Mouse (Mus musculus) gastrocnemius, postnatal 36 days (tissue): Measurements from ENCODE around the gene Aldh16a1. TPM values are rescaled to one million over a fixed set of nuclear protein-coding genes. Genes with fewer than 3 reads are reported as not detected.
"Not testable (repeated sequence)": the region's sequence is repeated elsewhere in the genome, so short reads cannot be mapped to it uniquely, and the experiment has no call there.

Experiments
- DNase-seq, 2 experiments: peaks; one replicate each; pipeline ENCODE4 v3.0.0; 2022
- intact Hi-C: fragments of 180-260 bp; cut with DNase I; formaldehyde crosslinking; loops from one replicate; pipeline ENCODE4 v1.15.1; 2025
- total RNA-seq, 2 experiments: library from RNA; stranded (reverse); gene quantifications; 2 replicates each; pipeline ENCODE4 v1.2.3; 2021

Gene Aldh16a1
- total RNA-seq, 2 experiments from 2014 or later: 10.6 to 14.3 TPM

DNA sequence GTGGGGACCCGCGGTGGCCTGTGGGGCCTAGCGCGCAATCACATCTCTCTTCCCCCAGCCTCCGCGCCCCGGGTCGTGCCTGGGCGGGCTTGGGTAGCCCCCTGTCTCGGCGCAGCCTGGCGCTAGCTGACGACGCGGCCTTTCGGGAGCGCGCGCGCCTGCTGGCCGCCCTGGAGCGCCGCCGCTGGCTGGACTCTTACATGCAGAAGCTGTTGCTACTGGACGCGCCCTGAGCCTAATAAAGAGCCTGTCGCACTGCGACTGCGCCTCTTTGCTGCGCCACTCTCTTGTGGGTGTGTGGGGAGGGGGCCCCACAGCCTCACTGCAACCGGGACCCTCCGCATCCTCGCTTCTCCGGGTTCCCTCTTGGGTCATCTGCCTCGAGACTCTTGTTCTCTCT, 27.2 kb upstream of the Aldh16a1 start:
- no peak for DNase-seq
- intact Hi-C loops: no loop called here

DNA sequence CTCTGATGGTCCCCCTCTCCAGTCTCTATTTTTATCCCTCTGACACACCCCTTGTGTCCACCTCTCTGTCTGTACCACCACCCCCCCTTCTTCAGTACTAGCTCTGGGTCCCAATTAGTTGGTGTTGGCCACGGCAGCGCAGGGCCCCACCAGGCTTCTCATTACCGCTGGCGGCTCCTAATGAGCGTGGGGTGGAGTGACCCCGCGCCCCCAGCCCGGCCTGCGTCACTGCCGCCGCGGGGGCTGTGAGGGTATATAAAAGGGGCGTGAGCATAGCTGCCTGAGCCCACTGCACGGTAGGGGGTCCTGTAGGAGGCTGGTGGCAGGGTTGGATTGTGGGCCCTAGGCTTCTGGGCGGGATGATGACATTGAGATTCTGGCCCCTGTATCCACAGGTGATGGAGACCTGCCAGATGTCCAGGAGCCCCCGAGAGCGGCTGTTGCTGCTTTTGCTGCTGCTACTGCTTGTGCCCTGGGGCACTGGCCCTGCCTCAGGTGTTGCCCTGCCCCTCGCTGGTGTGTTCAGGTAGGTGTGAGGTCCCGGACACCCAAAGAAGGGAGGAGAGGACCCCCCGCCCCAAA, 26.6 kb upstream of the Aldh16a1 start, which contains the start of gene Pth2:
TSS of gene Pth2 (plus strand) at position 100 of the 582 bp plus-strand sequence.
- DNase-seq: no peak
- intact Hi-C loops: no loop called here

DNA sequence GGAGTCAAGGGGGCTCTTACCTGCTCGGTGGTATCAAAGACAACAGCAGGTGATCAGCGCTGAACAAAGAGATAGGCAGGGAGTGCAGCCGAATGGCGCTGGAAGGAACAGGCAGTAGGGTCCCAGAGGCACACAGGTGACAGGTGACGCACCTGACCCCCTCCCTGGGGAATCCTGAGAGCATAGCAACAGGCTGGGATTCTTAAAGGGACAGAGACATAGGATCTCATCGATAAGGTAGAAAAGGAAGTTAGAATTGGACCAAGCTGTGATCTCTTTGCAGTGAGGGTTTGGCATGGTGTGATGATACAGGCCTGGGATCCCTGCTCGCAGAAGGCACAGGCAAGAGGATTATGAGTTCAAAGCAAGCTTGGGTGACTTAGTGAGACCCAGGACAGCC, 25.1 kb upstream of the Aldh16a1 start, which contains the start of gene Gfy:
TSS of gene Gfy (minus strand) at position 101 of the 400 bp plus-strand sequence.
- intact Hi-C loops: no loop called here

DNA sequence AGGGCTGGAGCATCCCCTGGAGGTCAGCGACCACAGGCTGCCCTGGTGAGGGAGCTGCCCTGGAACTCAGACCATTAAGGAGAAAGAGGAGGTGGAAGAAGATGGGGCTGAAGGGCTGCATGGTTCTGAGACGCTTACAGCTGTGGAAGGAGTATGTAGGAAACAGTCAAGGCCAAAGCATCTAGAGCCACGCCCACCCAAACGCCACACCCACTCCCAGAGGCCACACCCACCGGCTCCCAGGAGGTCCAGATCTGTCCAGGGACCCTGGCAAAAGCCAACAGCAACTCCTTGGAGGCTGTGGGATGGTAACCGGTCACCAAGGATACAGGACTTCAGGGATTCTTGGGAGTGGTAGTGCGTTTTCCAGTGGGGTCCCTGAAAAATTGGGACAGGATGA, 24.2 kb upstream of the Aldh16a1 start:
- no peak for DNase-seq
- intact Hi-C loops: no loop called here

More for the DNA sequence above, 25.1 kb upstream of the Aldh16a1 start, which contains the start of gene Gfy:
- no peak for DNase-seq

DNA sequence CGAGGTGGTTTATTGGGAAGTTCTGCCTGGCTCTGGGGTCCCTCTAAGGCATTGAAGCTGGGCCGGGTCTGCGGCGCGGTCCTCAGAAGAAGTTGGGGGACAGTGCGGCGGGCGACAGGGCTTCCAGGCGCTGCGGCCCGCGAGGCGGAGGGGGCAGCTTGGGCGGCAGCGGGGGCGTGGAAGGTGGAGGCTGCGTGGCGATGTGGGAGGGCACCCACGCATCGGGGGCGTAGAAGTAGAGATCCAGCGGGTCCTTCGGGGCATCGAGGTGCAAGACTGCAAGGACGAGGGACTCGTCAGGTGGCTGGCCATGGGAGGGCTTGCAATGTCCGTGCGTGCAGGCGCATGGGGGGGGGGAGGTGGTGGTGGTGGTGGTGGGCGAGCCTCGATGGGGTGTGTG, 22.0 kb upstream of the Aldh16a1 start:
- intact Hi-C loops: no loop called here
- DNase-seq: no peak

DNA sequence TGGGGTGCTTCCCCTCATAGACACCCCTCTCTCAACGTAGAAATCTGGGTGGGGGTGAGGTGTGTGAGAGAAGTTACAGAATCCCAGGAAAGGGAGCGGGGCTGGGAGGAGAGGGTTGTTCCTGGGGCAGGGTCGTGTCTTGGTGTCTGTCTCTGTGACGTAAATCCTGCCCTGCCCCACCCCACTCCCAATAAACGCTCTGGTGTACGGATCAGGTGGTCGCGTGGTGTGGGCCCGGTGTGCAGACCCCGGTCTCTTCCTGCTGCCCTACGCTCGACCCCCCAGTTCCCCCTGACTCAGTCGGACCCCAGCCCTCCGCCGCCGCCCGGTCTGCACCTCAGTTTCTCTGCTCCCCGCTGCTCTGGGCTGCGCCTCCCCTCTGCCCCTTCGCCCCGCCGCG, 21.5 kb upstream of the Aldh16a1 start:
- no peak for DNase-seq
- intact Hi-C loops: no loop called here

DNA sequence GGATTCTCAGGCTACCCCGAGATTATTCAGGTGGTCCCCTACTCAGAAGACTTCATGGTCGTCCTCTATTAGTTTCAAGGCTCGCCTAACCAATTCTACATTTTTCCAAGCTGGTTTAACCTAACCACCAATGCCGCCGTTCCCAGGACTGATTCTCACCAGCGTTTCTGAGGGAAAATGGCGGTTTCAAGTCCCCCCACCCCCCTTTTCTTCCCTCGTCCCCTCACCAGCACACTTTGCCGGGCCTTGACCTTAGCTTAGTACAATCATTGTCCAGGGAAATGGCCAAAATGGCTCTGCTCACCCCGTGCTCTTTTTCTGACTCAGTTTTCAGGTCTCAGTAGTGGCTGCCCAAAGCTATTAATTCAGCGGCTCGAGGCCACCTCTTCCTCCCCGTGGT, 21.0 kb upstream of the Aldh16a1 start:
- intact Hi-C loops: no loop called here

DNA sequence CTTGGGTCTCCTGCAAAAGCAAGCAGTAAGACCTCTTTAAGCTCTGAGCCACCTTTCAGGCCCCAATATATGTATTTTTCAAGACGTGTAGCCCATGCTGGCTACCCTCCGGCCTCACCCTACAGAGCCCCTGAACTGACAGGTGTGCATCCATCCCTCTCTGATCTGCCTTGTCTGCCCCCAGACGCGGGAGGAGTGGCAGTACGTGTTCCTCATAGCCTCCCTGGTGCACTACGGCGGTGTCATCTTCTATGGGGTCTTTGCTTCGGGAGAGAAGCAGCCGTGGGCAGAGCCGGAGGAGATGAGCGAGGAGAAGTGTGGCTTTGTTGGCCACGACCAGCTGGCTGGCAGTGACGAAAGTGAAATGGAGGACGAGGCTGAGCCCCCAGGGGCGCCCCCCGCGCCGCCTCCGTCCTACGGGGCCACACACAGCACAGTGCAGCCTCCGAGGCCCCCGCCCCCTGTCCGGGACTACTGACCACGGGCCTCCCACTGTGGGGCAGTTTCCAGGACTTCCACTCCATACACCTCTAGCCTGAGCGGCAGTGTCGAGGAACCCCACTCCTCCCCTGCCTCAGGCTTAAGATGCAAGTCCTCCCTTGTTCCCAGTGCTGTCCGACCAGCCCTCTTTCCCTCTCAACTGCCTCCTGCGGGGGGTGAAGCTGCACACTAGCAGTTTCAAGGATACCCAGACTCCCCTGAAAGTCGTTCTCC, 20.3 kb upstream of the Aldh16a1 start:
- intact Hi-C loops: no loop called here
- no peak for DNase-seq

More for the DNA sequence above, 21.0 kb upstream of the Aldh16a1 start:
- DNase-seq: no peak

DNA sequence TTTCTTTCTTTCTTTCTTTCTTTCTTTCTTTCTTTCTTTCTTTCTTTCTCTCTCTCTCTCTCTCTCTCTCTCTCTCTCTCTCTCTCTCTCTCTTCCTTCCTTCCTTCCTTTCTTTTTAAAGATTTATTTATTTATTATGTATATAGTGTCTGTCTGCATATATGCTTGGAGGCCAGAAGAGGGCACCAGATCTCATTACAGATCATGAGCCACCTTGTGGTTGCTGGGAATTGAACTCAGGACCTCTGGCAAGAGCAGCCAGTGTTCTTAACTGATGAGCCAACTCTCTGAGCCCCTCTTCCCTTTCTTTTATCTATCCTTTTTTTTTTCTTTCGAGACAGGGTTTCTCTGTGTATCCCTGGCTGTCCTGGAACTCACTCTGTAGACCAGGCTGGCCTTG, 19.4 kb upstream of the Aldh16a1 start:
- intact Hi-C loops: not testable (repeated sequence)

DNA sequence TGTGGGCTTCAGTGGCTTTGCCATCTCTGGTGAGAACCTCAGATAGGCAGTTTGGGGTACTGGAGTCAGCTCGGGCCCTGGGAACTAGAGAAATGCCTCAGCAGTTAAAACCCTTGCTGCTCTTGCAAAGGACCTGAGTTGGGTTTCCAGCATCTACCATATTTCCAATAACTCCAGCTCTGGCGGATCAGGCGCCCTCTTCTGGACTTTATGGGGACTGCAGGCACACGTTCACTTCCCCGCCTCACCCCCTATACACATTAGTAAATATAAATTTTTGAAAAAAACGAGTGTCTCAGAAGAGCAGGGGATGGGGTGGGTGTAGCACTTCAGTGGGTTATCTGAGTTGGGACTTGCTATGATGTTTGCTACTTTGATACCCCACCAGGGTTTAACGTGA, 18.6 kb upstream of the Aldh16a1 start:
- DNase-seq: no peak
- intact Hi-C loops: no loop called here

More for the DNA sequence above, 19.4 kb upstream of the Aldh16a1 start:
- not testable (repeated sequence) for DNase-seq

DNA sequence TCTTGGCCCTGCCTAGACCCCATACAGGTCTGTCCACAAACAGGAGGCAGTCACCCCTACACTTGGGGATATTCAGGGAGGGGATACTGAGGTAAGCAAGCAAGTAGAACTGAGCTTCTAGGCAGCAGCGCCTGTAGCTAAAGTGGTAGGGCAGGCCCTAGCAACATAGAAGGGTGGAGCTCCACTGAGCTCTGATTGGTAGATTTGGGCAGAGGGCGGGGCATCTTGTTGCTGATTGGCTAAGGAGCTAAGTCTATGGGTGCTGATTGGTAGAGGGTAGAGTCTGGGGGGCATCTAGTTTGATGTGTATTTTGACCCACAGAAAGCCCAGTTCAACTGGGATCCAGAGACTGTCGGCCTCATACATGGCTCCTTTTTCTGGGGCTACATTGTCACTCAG, 15.1 kb upstream of the Aldh16a1 start:
- intact Hi-C loops: no loop called here
- no peak for DNase-seq

DNA sequence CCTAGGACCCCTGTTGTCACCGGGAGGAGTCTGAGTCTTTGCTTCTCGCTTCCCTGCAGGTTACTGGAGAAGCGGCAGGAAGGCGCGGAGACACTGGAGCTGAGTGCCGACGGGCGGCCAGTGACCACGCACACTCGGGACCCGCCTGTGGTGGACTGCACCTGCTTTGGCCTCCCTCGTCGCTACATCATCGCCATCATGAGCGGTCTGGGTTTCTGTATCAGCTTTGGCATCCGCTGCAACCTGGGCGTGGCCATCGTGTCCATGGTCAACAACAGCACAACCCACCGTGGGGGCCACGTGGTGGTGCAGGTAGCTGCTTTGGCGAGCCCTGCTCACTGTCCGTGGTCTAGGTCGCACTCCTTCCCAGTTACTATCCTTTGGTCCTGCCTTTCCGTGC, 14.3 kb upstream of the Aldh16a1 start:
- no peak for DNase-seq
- intact Hi-C loops: no loop called here

DNA sequence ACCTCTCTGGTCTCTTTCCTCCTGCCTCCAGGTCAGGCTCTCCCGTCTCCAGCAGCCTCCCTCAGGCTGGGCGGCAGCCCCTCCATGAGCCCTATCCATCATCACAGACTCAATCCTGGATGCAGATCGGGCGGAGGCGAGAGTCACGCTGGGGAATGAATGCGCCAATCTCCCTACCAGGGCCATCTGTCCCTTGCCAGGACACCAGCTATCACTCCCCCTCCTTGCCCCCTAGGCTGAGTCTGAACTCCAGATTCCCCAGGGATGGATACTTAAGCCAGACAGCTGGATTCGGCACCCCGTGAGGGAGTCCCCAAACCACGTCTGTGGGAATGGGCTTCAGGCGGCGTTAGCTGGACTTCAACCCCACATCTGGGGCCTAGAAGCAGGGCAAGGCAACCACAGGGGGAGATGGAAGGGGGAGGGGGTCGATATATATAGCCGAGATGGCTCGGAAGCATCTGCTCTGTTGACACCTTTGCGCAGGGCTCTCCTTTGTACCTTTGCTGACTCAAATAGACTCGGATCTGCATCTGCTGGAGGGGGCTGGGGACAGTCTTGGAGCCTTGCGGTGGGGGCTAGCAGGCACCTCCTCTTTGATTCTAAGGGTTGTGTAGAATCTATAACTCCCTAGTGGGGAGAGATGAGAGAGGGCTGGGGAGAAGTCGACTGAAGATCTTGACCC, 13.5 kb upstream of the Aldh16a1 start:
- DNase-seq: no peak
- intact Hi-C loops: no loop called here

DNA sequence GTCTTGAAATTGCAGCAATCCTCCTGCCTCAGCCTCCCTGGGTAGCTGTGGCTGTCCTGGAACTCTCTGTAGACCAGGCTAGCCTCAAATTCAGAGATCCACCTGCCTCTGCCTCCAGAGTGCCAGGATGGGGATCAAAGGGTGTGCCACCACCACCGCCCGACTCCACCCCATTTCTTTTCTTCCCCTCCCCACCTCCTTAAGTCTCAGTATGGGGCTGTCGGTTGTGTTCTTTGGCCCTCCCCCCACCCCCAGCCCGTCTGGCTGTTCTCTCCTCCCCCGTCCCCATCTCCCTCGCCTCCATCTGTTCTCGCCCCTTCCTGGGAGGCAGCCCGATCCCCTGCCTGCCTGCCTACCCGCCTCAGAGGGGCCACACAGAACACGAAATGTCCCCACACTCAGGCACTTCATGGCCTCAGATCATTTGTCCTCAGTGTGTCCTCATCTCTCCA, 12.6 kb upstream of the Aldh16a1 start:
- no peak for DNase-seq
- intact Hi-C loops: no loop called here

DNA sequence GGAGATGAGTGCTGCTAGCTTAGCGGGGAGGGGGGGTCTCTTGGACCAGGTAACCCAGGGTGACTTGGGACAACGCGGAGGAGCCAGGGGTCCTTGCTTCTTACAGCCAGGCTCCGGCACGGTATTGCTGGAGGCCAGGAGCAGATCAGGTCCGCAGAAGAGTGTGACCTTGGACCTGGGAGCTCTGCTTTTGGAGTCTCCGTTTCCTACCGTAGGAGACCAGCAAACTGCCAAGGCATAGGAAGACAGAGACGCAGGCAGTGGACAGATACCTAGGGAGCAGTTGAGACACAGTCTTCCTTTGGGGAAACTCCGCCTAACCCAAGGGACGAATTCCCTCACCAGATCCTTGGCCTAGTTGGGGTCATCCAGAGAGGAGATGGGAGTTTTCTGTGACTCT, 11.3 kb upstream of the Aldh16a1 start:
- intact Hi-C loops: no loop called here

DNA sequence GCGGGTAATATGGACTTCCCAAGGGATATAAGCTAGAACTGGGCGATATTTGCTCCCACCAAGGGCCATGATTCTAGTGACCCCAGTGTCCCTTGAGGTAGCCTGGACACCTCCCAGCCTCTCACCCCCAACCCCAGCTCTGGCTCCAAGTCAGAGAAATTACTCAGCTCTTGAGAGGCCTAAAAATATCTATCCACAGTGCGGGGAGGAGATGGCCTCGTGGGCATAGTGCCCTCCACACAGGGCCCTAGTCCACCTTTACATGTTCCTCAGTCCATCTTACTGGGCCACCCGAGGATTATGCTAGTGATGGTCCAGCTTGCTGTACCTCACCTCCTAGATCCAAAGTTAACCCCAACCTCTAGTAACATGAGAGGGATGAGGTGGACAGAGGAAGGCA, 10.4 kb upstream of the Aldh16a1 start:
- intact Hi-C loops: no loop called here
- no peak for DNase-seq

More for the DNA sequence above, 11.3 kb upstream of the Aldh16a1 start:
- no peak for DNase-seq

DNA sequence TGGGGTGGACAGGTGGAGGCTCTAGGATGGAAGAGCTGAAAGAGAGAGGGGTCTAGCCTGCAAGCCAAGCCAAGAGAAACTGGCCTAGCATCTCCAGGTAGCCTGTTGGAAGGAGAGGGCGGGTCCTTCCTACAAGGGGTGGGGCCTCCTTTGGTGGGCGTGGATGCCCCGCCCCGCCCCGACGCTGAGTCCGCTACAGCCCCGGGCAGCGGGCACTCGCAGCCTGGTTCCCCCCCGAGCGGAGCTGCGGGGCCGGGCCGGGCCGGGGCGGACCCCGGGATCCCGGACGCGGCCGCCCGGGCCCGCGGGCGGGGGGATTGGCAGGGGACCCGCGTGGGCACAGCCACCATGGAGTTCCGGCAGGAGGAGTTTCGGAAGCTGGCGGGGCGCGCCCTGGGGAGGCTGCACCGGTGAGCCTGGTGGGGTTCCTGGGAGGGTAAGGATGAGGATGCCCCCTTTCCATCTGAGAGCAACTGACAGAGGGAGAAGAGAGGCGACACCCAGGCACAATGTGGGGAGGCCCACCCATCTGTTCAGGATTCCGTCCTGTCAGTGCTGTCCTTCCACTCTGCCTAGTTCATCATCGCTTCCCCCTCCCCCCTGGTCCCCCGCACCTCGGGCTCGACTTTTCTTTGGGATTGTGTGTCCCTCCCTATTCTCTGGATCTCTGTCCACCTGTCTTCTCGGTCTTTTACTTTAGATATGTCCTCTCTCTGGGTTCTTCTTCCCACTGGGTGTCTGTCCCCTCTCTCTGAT, 9.5 kb upstream of the Aldh16a1 start, which contains the start of gene Slc17a7:
TSS of gene Slc17a7 (plus strand) at position 215 of the 756 bp plus-strand sequence.
- intact Hi-C loops: no loop called here
- DNase-seq: no peak

DNA sequence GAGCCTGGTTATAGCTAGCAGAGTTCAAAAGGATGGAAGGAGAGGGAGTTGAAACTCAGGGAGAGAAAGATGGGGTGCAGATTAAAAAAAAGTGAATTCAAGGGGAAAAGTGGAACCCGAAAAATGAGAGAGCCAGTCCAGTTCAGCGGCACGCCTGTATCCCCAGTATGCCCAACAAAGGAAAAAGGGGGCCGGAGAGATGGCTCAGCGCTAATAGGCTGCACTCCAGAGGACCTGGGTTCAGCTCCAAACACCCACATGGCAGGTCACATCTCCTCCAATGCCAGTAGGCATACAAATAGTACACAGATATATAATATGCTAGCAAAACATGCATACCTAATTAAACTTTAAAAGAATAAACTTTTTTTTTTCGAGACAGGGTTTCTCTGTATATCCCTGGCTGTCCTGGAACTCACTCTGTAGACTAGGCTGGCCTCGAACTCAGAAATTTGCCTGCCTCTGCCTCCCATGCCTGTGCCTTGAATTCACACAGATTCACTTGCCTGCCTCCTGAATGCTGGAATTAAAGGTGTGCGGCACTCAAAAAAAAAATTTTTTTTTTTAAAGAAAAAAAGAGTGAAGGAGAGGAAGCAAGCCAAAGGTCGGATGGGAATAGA, 8.7 kb upstream of the Aldh16a1 start:
- no peak for DNase-seq
- intact Hi-C loops: loop anchor here (1.0 kb wide), 1 partner anchor 35 kb away; no protein-coding TSS in a partner anchor

DNA sequence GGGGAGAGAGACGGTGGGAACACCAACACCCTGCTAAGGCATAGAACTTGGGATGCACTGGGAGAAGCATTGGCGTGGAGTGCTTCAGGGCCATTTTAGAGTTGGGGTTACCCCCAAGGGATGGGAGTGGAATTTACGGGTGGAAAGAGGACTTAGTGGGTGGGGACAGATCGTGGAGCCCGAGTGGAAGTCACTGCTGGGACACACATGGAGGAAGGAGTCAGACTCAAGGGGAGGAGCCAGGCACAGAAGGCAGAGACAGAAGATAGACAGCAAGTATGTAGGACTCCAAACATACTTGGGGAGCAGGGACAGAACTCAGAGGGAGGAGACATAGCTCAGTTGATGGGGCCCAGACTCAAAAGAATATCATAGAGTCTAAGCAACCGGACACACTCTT, 8.2 kb upstream of the Aldh16a1 start:
- intact Hi-C loops: loop anchor here (1.0 kb wide), 1 partner anchor 36 kb away; no protein-coding TSS in a partner anchor

More for the DNA sequence above, 8.2 kb upstream of the Aldh16a1 start:
- no peak for DNase-seq
